Mouse (Mus musculus) G1E (cell line): ENCODE results near the gene Dhrs3.

Source experiments
- CTCF ChIP-seq: IDR thresholded peaks from 2 replicates; pipeline ENCODE4 v1.5.1; 2012; ENCODE audit warnings: low read depth, low read length, inconsistent platforms, mixed read lengths
- GATA1 ChIP-seq: IDR thresholded peaks from 2 replicates; pipeline ENCODE4 v1.6.1; 2012; ENCODE audit warnings: borderline replicate concordance, low read length, inconsistent platforms, mixed read lengths
- POLR2AphosphoS5 ChIP-seq: IDR thresholded peaks from 2 replicates; pipeline ENCODE4 v1.6.1; 2012; ENCODE audit warnings: low read depth, low read length, inconsistent platforms; ENCODE audit not compliant: insufficient replicate concordance

DNA sequence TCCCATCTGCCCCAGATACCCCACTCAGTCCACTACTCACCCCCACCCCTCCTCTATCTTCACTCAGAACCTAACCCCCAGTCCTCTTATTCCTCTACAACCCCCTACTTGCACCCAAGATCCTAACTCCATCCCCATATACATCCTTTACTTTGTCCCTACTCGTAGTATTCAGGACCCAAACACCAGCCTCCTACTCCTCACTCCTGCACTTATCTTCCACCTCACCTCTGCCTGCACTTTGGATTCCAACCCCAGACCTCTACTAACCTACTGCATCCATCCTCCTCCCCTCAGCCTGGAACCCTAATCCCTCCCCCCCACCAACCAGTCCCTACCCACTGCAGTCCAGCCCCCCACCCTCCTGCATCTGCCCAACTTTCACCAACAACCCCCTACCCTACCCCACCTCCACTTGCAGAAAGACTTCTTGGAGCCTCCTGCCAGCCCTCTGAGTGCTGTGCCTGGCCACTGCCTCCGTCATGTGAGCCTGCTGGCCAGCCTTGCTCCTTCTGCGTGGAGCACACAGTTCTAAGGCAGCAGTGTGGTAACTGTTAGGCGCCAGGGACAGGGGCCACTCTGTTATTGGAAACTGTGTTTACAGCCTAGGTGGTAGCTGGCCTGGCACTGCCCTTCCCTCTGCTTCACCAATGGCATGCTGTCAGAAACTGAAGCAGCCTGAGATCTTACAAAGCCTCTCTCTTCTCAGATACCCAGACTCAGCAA is 14.5 kb downstream of the Dhrs3 start:
- no peak for TF ChIP-seq GATA1
- TF ChIP-seq CTCF, result no peak
- TF ChIP-seq POLR2AphosphoS5, result no peak
